Mouse (Mus musculus): ENCODE results near the gene Wdr38.

- TF ChIP-seq ZNF384 (IDR thresholded peaks at IDR 0.05; ENCODE audit: low read depth, low read length) = no peak
- TF ChIP-seq ZC3H11A (IDR thresholded peaks at IDR 0.05; ENCODE audit: borderline replicate concordance, low read depth, low read length) = no peak; the same call in 1 of the 2 replicates
- TF ChIP-seq CHD2 (IDR thresholded peaks at IDR 0.05; ENCODE audit: low read depth, low read length) = no peak
Observed at GRCm38 (mm10) chr2:38983456-38983855, 13.8 kb upstream of the Wdr38 start.
